ENCODE assay signal across 9 mouse cellular contexts in genomic region chr6:4455961-4456617, GRCm38 (mm10). TPM values are rescaled to one million over a fixed set of nuclear protein-coding genes. Genes with fewer than 3 reads are reported as not detected.
DNase-seq lines count a peak whose midpoint lies in the region; ATAC-seq and TF ChIP-seq lines count a peak whose summit lies in the region.
"Had no signal": no experiment of that assay in that cellular context is flagged by ENCODE, and none has a peak within 500 bp of the region (broad histone marks: within the 10 kb centered on the region; RNA-seq: fewer than 3 reads in every experiment).

No protein-coding gene starts in this region.

- 0 out of 2 replicates have a peak, but pooled peaks have one; percentile 27 for ATAC-seq in midbrain, embryonic 12.5 days (ENCODE audit: low FRiP score, low read depth)
- ATAC-seq in midbrain, embryonic 16.5 days, result no peak
- ATAC-seq in hindbrain, postnatal 0 days, result no peak

- peaks cover 5% of the 10 kb centered on the region for H3K4me1 ChIP-seq in midbrain, embryonic 12.5 days
- no peaks in the 10 kb centered on the region for H3K4me1 ChIP-seq in midbrain, embryonic 16.5 days (ENCODE audit: control insufficient read depth, insufficient read depth, low read length)
- peaks cover 43% of the 10 kb centered on the region for H3K4me1 ChIP-seq in limb, embryonic 10.5 days
- no peaks in the 10 kb centered on the region for H3K4me1 ChIP-seq in hindbrain, postnatal 0 days (ENCODE audit: insufficient read depth, low read length)

- 17% methylated on average over 5 of the region's 5 CpGs for WGBS in midbrain, embryonic 12.5 days
- WGBS in midbrain, embryonic 16.5 days, result 18% methylated on average over 5 of the region's 5 CpGs
- WGBS in limb, embryonic 10.5 days, result 20% methylated on average over 5 of the region's 5 CpGs
- 28% methylated on average over 5 of the region's 5 CpGs for WGBS in hindbrain, postnatal 0 days

- no peak overlapping the region for H3K9ac ChIP-seq in midbrain, embryonic 12.5 days (replicated peaks)
- H3K9ac ChIP-seq in midbrain, embryonic 16.5 days (ENCODE audit: low read depth, low read length), result no peak overlapping the region
- no peak overlapping the region for H3K9ac ChIP-seq in hindbrain, postnatal 0 days (replicated peaks; ENCODE audit: low read length)
- H3K9ac ChIP-seq: neural tube, embryonic 12.5 days had no signal

- no peaks in the 10 kb centered on the region for H3K9me3 ChIP-seq in midbrain, embryonic 12.5 days
- H3K9me3 ChIP-seq in midbrain, embryonic 16.5 days (replicated peaks; ENCODE audit: control insufficient read depth, low read length, poor library complexity, severe bottlenecking), result no peaks in the 10 kb centered on the region
- H3K9me3 ChIP-seq in limb, embryonic 10.5 days (replicated peaks), result no peaks in the 10 kb centered on the region
- no peaks in the 10 kb centered on the region for H3K9me3 ChIP-seq in hindbrain, postnatal 0 days (ENCODE audit: low read length)
- H3K9me3 ChIP-seq: neural tube, embryonic 12.5 days had no signal

- no peak overlapping the region for H3K27ac ChIP-seq in midbrain, embryonic 12.5 days (replicated peaks)
- H3K27ac ChIP-seq in midbrain, embryonic 16.5 days (ENCODE audit: low read length), result no peak overlapping the region
- peak overlapping the region; percentile 92 for H3K27ac ChIP-seq in limb, embryonic 10.5 days
- no peak overlapping the region for H3K27ac ChIP-seq in hindbrain, postnatal 0 days
- H3K27ac ChIP-seq: neural tube, embryonic 12.5 days had no signal

- no peak for TF ChIP-seq CTCF in hindbrain, postnatal 0 days (IDR thresholded peaks at IDR 0.05; ENCODE audit: low read depth)

- peak; percentile 16 for DNase-seq in gastrocnemius, postnatal 25 days
- peak; percentile 53 for DNase-seq in limb, embryonic 10.5 days (ENCODE audit: low spot score)
- DNase-seq in spleen, adult 18-20 months, result no peak
- no peak for DNase-seq in layer of hippocampus, adult 18-20 months (ENCODE audit: low spot score in 2 of 2)
- DNase-seq in hindbrain, postnatal 0 days (ENCODE audit: low spot score), result no peak
- DNase-seq: adrenal gland, adult 8-10 months had no signal

- H3K36me3 ChIP-seq in midbrain, embryonic 12.5 days, result no peaks in the 10 kb centered on the region
- H3K36me3 ChIP-seq in midbrain, embryonic 16.5 days (ENCODE audit: control insufficient read depth, insufficient read depth, low read length), result no peaks in the 10 kb centered on the region
- no peaks in the 10 kb centered on the region for H3K36me3 ChIP-seq in limb, embryonic 10.5 days
- H3K36me3 ChIP-seq in hindbrain, postnatal 0 days (ENCODE audit: insufficient read depth, low read length), result no peaks in the 10 kb centered on the region
- H3K36me3 ChIP-seq: neural tube, embryonic 12.5 days had no signal

- no peak overlapping the region for H3K4me3 ChIP-seq in midbrain, embryonic 12.5 days
- no peak overlapping the region for H3K4me3 ChIP-seq in midbrain, embryonic 16.5 days (ENCODE audit: low read depth, low read length)
- no peak overlapping the region for H3K4me3 ChIP-seq in limb, embryonic 10.5 days
- no peak overlapping the region for H3K4me3 ChIP-seq in hindbrain, postnatal 0 days (ENCODE audit: low read length)
- H3K4me3 ChIP-seq: neural tube, embryonic 12.5 days had no signal

- no peaks in the 10 kb centered on the region for H3K27me3 ChIP-seq in midbrain, embryonic 12.5 days
- no peaks in the 10 kb centered on the region for H3K27me3 ChIP-seq in midbrain, embryonic 16.5 days (ENCODE audit: control insufficient read depth, insufficient read depth, low read depth, low read length)
- H3K27me3 ChIP-seq in limb, embryonic 10.5 days (ENCODE audit: low read depth, poor library complexity, severe bottlenecking), result no peaks in the 10 kb centered on the region
- H3K27me3 ChIP-seq in hindbrain, postnatal 0 days (ENCODE audit: insufficient read depth, low read length), result no peaks in the 10 kb centered on the region
- H3K27me3 ChIP-seq: neural tube, embryonic 12.5 days had no signal

- H3K4me2 ChIP-seq in midbrain, embryonic 12.5 days (replicated peaks), result no peak overlapping the region
- H3K4me2 ChIP-seq in midbrain, embryonic 16.5 days (ENCODE audit: low read length), result no peak overlapping the region
- H3K4me2 ChIP-seq in hindbrain, postnatal 0 days (ENCODE audit: low read depth, low read length), result no peak overlapping the region
- H3K4me2 ChIP-seq: neural tube, embryonic 12.5 days had no signal

RNA-seq across cellular contexts. Expression of gene Col1a2, which starts 48.5 kb away (rescaled TPM):
- 256 and 344 TPM in 2 replicates for polyA plus RNA-seq in midbrain, embryonic 12.5 days (2016; fragmentation: Nextera tagmentation; extraction: Ambion mirVana)
- 62.8 and 78.9 TPM in 2 replicates for polyA plus RNA-seq in midbrain, embryonic 16.5 days (2015; fragmentation: Nextera tagmentation; extraction: Ambion mirVana)
- total RNA-seq in gastrocnemius, postnatal 25 days (2021), result 100 to 1,000 TPM; 657 to 809 TPM
- polyA plus RNA-seq in limb, embryonic 10.5 days (2016; fragmentation: Nextera tagmentation; extraction: Ambion mirVana), result 109 and 248 TPM in 2 replicates
- 1 to 10 TPM; 6.1 to 7.1 TPM for total RNA-seq in layer of hippocampus, adult 18-20 months (2021)
- total RNA-seq in hindbrain, postnatal 0 days (2014; rRNA removed), result 104 and 127 TPM in 2 replicates
- polyA plus RNA-seq in hindbrain, postnatal 0 days (2015; fragmentation: Nextera tagmentation; extraction: Ambion mirVana), result 66.9 and 83.8 TPM in 2 replicates

Comparison
In these comparisons a context has a peak if more than half of its experiments do, and no peak if none do; other contexts are left out.
1. DNase-seq: peak in gastrocnemius, postnatal 25 days (single experiment) and limb, embryonic 10.5 days (single experiment); none in spleen, adult 18-20 months (0 of 2), layer of hippocampus, adult 18-20 months (0 of 2) and hindbrain, postnatal 0 days (single experiment).